Mouse (Mus musculus): ENCODE measurements around the gene Arrdc2.

GRCm38 (mm10) chr8:70865350-70866000 is 26.0 kb upstream of the Arrdc2 start:
- no peak for TF ChIP-seq CTCF (IDR thresholded peaks at IDR 0.05; ENCODE audit: insufficient read depth, low read length)
- TF ChIP-seq POLR2A (IDR thresholded peaks at IDR 0.05; ENCODE audit: borderline replicate concordance, extremely low read depth, low read depth, low read length) = peak; percentile 81; the same call in 1 of the 2 replicates
